Mouse (Mus musculus) cerebellum, adult (tissue): Measurements from ENCODE around the gene Mrpl12.

Experiments
- ATAC-seq: cut with Nextera tagmentation; 2 replicates; pipeline ENCODE4 v1.9.2; 2017; ENCODE audit warnings: mild to moderate bottlenecking, moderate library complexity, mixed read lengths; ENCODE audit not compliant: insufficient number of reproducible peaks, low FRiP score, low TSS enrichment

Mrpl12 gene

DNA sequence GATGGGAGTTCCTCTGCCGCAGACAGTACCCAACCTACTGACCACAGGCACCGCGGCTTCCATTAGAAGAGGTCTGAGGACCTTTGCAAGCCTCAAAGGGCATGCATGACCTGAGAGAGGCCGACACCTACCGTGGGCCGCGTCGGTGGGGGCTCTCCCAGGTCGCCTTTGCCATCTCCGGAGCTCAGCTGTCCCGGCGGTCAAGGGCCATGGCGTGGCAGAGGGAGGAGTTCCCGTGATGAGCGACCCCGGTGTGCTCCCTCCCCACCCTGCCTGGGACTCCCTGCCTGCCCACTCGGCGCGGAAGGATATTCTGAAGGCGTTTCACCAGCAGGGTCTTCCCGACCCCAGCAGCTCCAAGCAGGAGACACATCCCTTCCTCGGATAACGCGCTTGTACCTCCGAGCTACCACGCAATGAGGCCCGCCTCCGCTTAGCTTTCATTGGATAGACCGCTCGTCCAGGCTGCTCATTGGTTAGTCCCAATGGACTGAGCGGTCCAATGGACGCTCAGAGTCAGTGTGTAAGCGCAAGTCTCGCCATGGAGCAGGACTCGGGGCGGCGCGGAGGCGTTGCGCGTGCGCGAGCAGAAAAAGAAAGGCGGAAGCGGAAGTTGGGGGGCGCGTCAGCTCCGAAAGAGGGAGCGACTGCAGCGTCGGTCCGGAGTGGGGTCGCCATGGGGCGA, 17.2 kb upstream of the Mrpl12 start, which contains the start of gene Arl16:
Gene Arl16, minus strand, starts transcription at position 557 of the 685 bp plus-strand sequence.
- ATAC-seq, result peak; percentile 100

GRCm38 (mm10) chr11:120467736-120468092, 16.7 kb upstream of the Mrpl12 start:
- no peak for ATAC-seq

GRCm38 (mm10) chr11:120472052-120472451, 12.4 kb upstream of the Mrpl12 start:
- no peak for ATAC-seq

DNA sequence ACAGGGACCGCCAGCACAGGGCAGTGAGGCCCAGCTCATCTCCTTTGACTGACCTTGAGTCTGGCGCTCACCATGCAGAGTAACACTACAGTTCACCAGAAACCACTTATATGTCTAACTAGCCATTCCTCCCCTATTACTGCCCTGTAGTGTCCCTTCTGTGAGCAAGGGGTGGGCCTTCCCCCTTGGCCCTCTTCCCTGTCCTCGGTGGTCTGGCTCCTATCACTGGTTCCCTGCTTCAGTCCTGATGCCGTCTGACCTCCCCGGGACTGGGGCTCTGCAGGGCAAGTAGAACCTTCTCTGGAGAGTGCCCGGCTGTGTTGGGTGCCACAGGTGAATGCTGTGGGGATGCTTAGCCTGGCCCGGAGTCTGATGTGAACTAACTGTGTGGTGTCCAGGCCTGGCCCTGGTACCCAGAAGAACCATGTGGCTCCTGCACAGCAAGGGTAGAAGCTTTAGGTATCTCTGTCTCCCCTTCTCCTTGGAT, 922 bp upstream of the Mrpl12 start:
- ATAC-seq, result no peak

GRCm38 (mm10) chr11:120485251-120485650, 838 bp downstream of the Mrpl12 start:
- no peak for ATAC-seq

DNA sequence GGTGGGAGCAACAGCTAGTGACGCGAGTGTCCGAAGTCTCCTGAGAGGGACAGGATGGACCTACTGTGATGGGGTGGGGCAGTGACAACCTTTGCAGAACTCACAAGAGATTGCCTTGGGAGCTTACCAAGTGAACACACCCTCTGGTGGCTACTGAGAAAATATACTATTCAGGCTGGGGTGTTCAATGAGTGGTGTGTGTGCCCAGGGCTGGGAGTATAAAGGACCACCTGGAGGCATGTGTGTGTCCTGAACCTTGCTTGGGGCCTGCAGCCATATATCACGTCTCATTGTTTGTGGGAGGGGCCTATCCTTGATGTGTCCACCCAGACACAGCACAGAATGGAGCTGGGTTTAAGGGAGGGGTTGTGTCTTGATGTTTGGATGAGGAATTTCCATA, 4.1 kb downstream of the Mrpl12 start:
- ATAC-seq, result no peak

- ATAC-seq, result 0 out of 2 replicates have a peak, but pooled peaks have one; percentile 28
These were observed 4.8 kb downstream of the Mrpl12 start for GRCm38 (mm10) chr11:120489054-120489761.

DNA sequence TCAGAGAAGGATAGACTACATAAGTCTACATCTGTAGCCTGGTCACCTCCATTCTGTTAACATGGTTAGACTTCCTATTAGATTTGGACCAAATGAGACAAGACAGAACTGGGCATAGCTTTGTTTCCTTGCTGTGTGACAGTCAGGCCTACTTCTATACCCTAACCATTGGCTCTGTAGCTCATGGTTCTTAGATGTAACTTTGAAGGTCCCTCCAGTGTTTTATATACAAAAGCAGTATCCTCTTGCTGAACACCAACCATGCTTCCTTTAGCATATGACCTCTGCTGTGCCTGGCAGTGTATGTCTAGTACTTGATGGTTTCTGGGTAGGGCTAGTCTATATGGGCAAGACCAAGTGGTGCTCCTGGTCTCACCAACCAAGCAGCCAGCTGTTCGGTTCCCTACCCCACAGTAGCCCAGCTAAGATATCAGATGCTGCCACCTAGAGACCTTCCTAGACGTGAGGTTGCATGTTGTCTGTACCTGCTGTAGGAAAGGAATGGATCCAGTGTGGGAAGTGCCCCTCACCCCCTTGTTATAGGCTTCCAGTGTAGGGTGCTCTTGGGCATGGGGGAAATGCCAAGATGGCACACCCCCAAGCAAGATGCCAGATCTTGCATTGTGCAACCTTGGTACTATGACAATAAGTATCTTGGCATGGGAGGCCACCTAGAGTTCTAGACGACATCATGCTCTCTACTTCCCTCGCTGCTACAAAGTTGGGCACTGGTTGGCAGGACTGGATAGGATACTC, 6.1 kb downstream of the Mrpl12 start:
- no peak for ATAC-seq

DNA sequence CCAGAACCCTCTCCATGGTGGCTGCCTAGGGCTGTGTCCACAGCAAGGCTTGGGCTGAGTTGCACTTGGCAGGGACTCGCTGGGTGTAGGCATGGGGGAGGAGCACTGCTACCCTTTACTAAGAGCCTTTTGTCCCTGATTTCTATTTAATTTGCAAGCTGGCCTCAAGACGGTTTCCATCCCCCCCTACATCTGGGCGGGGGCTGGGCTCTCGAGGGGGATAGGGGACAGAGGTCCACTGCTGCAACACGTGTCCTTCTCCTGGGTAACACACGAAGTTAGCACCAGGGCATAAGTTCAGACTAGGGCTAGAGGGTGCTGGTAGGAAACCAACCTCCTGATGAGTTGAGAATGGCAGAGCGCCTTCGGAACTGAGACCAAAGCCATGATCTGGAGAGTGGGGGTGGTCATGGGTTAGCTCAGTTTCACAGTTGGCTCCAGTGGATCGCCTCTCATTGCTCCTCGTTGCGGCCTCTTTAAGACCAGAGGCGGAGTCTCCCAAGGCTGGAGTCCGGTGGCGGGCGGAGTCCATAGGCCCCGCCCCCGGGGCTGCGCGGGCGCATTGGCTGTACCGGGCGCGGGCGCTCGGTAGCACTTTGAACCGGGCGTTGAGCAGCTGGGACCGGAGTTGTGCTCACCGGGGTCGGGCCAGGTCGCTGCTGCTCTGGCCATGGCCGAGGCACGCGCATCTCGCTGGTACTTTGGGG, 7.1 kb downstream of the Mrpl12 start, which contains the start of gene Slc25a10:
Gene Slc25a10, plus strand, starts transcription at position 524 of the 707 bp plus-strand sequence.
- peak; percentile 78; the same call in 1 of the 2 replicates for ATAC-seq

GRCm38 (mm10) chr11:120492024-120492877, 7.8 kb downstream of the Mrpl12 start:
- ATAC-seq, result peak; percentile 33; the same call in 1 of the 2 replicates

GRCm38 (mm10) chr11:120492878-120493203, 8.4 kb downstream of the Mrpl12 start:
- no peak for ATAC-seq

- ATAC-seq, result no peak
These were observed 8.9 kb downstream of the Mrpl12 start for GRCm38 (mm10) chr11:120493351-120493750.

DNA sequence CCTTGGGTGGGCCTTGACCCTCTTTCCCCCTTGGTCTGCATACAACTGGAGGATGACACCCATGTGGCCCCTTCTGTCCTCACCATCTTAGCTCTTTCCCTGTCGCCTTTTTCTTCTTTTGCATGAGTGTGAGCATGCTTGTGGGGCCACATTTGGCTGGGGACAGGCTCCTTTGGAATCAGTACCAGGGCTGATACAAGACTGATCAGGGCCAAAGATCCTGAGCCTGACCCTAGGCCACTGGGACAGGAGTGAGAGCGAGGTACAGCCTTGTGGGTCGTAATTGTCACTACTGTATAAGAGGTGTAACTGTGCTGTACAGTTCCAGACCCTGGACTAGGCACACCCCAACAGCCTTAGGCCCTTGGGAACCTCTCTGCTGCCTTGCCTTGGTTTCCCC, 9.5 kb downstream of the Mrpl12 start:
- ATAC-seq, result no peak

- ATAC-seq, result no peak
These were observed 13.0 kb downstream of the Mrpl12 start for GRCm38 (mm10) chr11:120497436-120497835.

- ATAC-seq, result no peak
These were observed 13.8 kb downstream of the Mrpl12 start for GRCm38 (mm10) chr11:120498226-120498625.

DNA sequence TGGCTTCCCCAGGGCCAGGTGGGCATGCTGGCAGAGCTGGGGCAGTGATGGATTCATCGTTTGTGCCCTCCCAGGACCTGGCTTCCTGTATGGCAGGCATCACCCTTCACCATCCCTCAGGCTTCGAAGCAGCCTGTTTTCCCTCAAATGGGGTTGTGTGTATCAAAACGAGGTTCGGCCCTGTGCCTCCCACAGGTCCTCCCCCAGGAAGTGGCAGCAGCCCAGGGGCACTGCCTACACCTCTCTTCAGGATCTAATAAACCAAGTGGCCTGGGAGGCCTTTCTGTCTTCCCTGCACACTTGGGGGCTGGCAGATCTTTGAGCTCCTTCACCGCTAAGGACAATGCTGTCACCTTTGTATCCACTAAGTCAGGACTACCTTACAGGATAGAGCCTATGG, 14.5 kb downstream of the Mrpl12 start:
- no peak for ATAC-seq

DNA sequence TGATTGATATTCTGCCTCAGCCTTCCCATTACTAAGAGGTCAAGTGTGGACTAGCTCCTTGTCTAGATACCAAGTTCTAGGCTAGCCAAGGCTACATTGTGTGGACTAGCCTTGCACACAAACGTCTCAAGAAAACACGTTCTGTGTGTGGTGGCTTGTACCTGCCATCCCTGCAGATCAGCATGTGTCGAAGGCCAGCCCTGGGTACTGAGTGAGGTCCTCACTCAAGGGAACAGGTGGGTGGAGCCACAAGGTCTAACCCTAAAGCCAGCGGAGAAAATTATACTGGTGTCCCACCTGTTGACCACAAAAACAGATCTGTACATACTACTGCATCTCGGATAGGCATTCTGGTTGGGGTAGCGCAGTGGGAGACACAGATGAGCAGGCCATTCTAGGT, 15.5 kb downstream of the Mrpl12 start:
- no peak for ATAC-seq

- no peak for ATAC-seq
These were observed 15.9 kb downstream of the Mrpl12 start for GRCm38 (mm10) chr11:120500357-120500756.

DNA sequence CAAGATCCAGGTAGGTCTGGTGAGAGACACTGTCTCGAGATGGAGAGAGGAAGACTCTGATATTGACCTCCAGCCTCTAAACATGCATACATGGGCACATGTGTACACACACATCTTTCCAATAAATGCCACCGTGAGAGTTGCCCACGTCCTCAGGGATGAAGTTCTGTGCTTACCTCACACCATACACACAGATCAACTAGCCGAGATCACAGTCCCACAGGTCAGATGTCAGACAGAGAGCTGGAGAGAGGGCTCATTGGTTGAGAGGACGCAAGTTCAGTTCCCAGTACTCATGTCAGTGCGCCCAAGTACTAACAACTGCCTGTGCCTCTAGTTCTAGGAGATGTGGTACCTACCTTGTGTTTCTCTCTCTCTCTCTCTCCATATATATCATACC, 16.6 kb downstream of the Mrpl12 start:
- ATAC-seq, result no peak

- no peak for ATAC-seq
These were observed 17.3 kb downstream of the Mrpl12 start for GRCm38 (mm10) chr11:120501701-120502100.
